Mouse (Mus musculus) hindbrain, embryonic 12.5 days (tissue): Measurements from ENCODE around the gene Mink1. TPM values are rescaled to one million over a fixed set of nuclear protein-coding genes. Genes with fewer than 3 reads are reported as not detected.
A peak's percentile ranks its signal among the peaks of the same experiment; 100 is the strongest.
"Not testable (repeated sequence)": the region's sequence is repeated elsewhere in the genome, so short reads cannot be mapped to it uniquely, and the experiment has no call there.

Source experiments
- ATAC-seq: fragments of 200-750 bp; cut with Nextera tagmentation; 2 replicates; pipeline ENCODE4 v1.8.0; 2017; ENCODE audit warnings: moderate TSS enrichment; ENCODE audit not compliant: low FRiP score
- H3K27ac ChIP-seq: fragments of 300-500 bp; sonication (generic); 2 replicates; pipeline ENCODE4 v1.5.1; 2016; ENCODE audit warnings: mild to moderate bottlenecking
- H3K27me3 ChIP-seq: fragments of 300-500 bp; sonication (generic); 2 replicates; pipeline ENCODE4 v1.6.1; 2016; ENCODE audit warnings: mild to moderate bottlenecking
- H3K36me3 ChIP-seq: fragments of 300-500 bp; sonication (generic); 2 replicates; pipeline ENCODE4 v1.6.1; 2016; ENCODE audit warnings: mild to moderate bottlenecking
- H3K4me1 ChIP-seq: fragments of 300-500 bp; sonication (generic); 2 replicates; pipeline ENCODE4 v1.6.1; 2016
- H3K4me2 ChIP-seq: fragments of 300-500 bp; sonication (generic); replicated peaks from 2 replicates; pipeline ENCODE4 v1.6.1; 2016; ENCODE audit warnings: mild to moderate bottlenecking
- H3K4me3 ChIP-seq: fragments of 300-500 bp; sonication (generic); 2 replicates; pipeline ENCODE4 v1.5.1; 2016; ENCODE audit warnings: mild to moderate bottlenecking
- H3K9ac ChIP-seq: fragments of 300-500 bp; sonication (generic); 2 replicates; pipeline ENCODE4 v1.6.1; 2016; ENCODE audit warnings: mild to moderate bottlenecking, moderate library complexity
- H3K9me3 ChIP-seq: fragments of 300-500 bp; sonication (generic); replicated peaks from 2 replicates; pipeline ENCODE4 v1.6.1; 2016; ENCODE audit warnings: mild to moderate bottlenecking
- WGBS: fragments of 180-500 bp; shearing (Covaris S2); methylation state at CpG from one replicate; pipeline ENCODE4 v1.1.7; 2016; 5-methylcytosine and 5-hydroxymethylcytosine counted together
- polyA plus RNA-seq: library from polyadenylated mRNA; unstranded; fragments of >200 nt; fragmentation: Nextera tagmentation; extraction: Ambion mirVana; gene quantifications from 2 replicates; pipeline ENCODE4 v1.2.1, GENCODE M21; 2016

Mink1 gene
- polyA plus RNA-seq, 1 experiment from 2014 or later = 19.1 TPM

GRCm38 (mm10) chr11:70526211-70526610 is 36.5 kb upstream of the Mink1 start:
- Histone ChIP-seq H3K27ac (no peak overlapping the region), H3K9ac (peak overlapping the region; percentile 79)
- 90% methylated on average over 12 of the region's 12 CpGs for WGBS

GRCm38 (mm10) chr11:70528610-70529009 is 34.1 kb upstream of the Mink1 start:
- Histone ChIP-seq H3K9me3 (no peaks in the 10 kb centered on the region), H3K4me1 (peaks cover 5% of the 10 kb centered on the region), H3K27me3 (no peaks in the 10 kb centered on the region), H3K4me3 (no peak overlapping the region), H3K9ac (no peak overlapping the region), H3K36me3 (peaks cover 29% of the 10 kb centered on the region), H3K4me2 (no peak overlapping the region), H3K27ac (no peak overlapping the region)
- no peak for ATAC-seq
- WGBS = 93% methylated on average over 7 of the region's 7 CpGs

More at GRCm38 (mm10) chr11:70526211-70526610, 36.5 kb upstream of the Mink1 start:
- Histone ChIP-seq H3K27me3 (no peaks in the 10 kb centered on the region), H3K9me3 (no peaks in the 10 kb centered on the region), H3K4me1 (peaks cover 5% of the 10 kb centered on the region), H3K36me3 (peaks cover 29% of the 10 kb centered on the region), H3K4me2 (peak overlapping the region; percentile 75), H3K4me3 (peak overlapping the region; percentile 71)
- no peak for ATAC-seq

GRCm38 (mm10) chr11:70531065-70531464 is 31.6 kb upstream of the Mink1 start:
- H3K36me3 ChIP-seq = peaks cover 29% of the 10 kb centered on the region
- H3K4me3 ChIP-seq, H3K27ac ChIP-seq, H3K9ac ChIP-seq, H3K4me2 ChIP-seq, H3K4me1 ChIP-seq, H3K27me3 ChIP-seq, ATAC-seq, H3K9me3 ChIP-seq: not testable (repeated sequence)
- 79% methylated on average over 2 of the region's 2 CpGs for WGBS

GRCm38 (mm10) chr11:70532839-70533238 is 29.8 kb upstream of the Mink1 start, which contains the start of gene Gm40193:
Gm40193 (minus strand) TSS chr11:70532939.
- Histone ChIP-seq H3K4me3 (no peak within 1 kb of the TSS), H3K36me3 (peaks cover 14% of the 10 kb centered on the region), H3K27ac (no peak within 1 kb of the TSS), H3K27me3 (no peaks in the 10 kb centered on the region), H3K4me2 (no peak within 1 kb of the TSS), H3K4me1 (no peaks in the 10 kb centered on the region), H3K9me3 (no peaks in the 10 kb centered on the region), H3K9ac (no peak within 1 kb of the TSS)
- WGBS = 84% methylated on average over 6 of the region's 6 CpGs
- ATAC-seq = no peak

- Histone ChIP-seq H3K4me3 (peak overlapping the region; percentile 56), H3K4me1 (peaks cover 9% of the 10 kb centered on the region), H3K9ac (peak overlapping the region; percentile 73), H3K36me3 (no peaks in the 10 kb centered on the region), H3K9me3 (no peaks in the 10 kb centered on the region), H3K27ac (no peak overlapping the region), H3K27me3 (peaks cover 39% of the 10 kb centered on the region), H3K4me2 (peak overlapping the region; percentile 86)
- WGBS = 24% methylated on average over 9 of the region's 9 CpGs
- no peak for ATAC-seq
Measured at GRCm38 (mm10) chr11:70539423-70539822, 23.3 kb upstream of the Mink1 start.

GRCm38 (mm10) chr11:70539877-70540587 is 22.6 kb upstream of the Mink1 start, which contains the start of gene Pld2:
Pld2 (plus strand) TSS chr11:70540064.
- no peaks in the 10 kb centered on the region for H3K9me3 ChIP-seq
- H3K36me3 ChIP-seq = no peaks in the 10 kb centered on the region
- peak within 1 kb of the TSS; percentile 73 for H3K9ac ChIP-seq
- H3K4me1 ChIP-seq = peaks cover 9% of the 10 kb centered on the region
- no peak within 1 kb of the TSS for H3K27ac ChIP-seq
- H3K27me3 ChIP-seq = peaks cover 39% of the 10 kb centered on the region
- peak within 1 kb of the TSS; percentile 86 for H3K4me2 ChIP-seq
- H3K4me3 ChIP-seq = peak within 1 kb of the TSS; percentile 56
- ATAC-seq = peak; percentile 76
- WGBS = under 1% methylated on average over 50 of the region's 65 CpGs

GRCm38 (mm10) chr11:70540928-70541327 is 21.8 kb upstream of the Mink1 start:
- H3K4me3 ChIP-seq = 0 out of 2 replicates have a peak overlapping the region, but pooled peaks have one; percentile 56
- no peak overlapping the region for H3K27ac ChIP-seq
- H3K4me2 ChIP-seq = peak overlapping the region; percentile 86; the same call in 1 of the 2 replicates
- WGBS = 90% methylated on average over 7 of the region's 7 CpGs
- H3K4me1 ChIP-seq = peaks cover 9% of the 10 kb centered on the region
- H3K36me3 ChIP-seq = no peaks in the 10 kb centered on the region
- no peaks in the 10 kb centered on the region for H3K9me3 ChIP-seq
- H3K9ac ChIP-seq = no peak overlapping the region
- no peak for ATAC-seq
- H3K27me3 ChIP-seq = peaks cover 39% of the 10 kb centered on the region

GRCm38 (mm10) chr11:70541415-70541814 is 21.3 kb upstream of the Mink1 start:
- no peak for ATAC-seq
- Histone ChIP-seq H3K27me3 (peaks cover 39% of the 10 kb centered on the region), H3K4me2 (no peak overlapping the region), H3K4me1 (peaks cover 9% of the 10 kb centered on the region), H3K9ac (no peak overlapping the region), H3K4me3 (no peak overlapping the region), H3K27ac (no peak overlapping the region), H3K36me3 (no peaks in the 10 kb centered on the region), H3K9me3 (no peaks in the 10 kb centered on the region)
- 74% methylated on average over 5 of the region's 5 CpGs for WGBS

GRCm38 (mm10) chr11:70544496-70544895 is 18.2 kb upstream of the Mink1 start:
- 71% methylated on average over 7 of the region's 7 CpGs for WGBS
- peaks cover 9% of the 10 kb centered on the region for H3K4me1 ChIP-seq

GRCm38 (mm10) chr11:70551526-70551925 is 11.2 kb upstream of the Mink1 start:
- no peak for ATAC-seq
- Histone ChIP-seq H3K36me3 (no peaks in the 10 kb centered on the region), H3K4me3 (no peak overlapping the region), H3K27me3 (peaks cover 12% of the 10 kb centered on the region), H3K9ac (no peak overlapping the region), H3K4me1 (peaks cover 7% of the 10 kb centered on the region), H3K27ac (no peak overlapping the region), H3K4me2 (no peak overlapping the region), H3K9me3 (no peaks in the 10 kb centered on the region)
- WGBS = 90% methylated on average over 8 of the region's 8 CpGs

More at GRCm38 (mm10) chr11:70544496-70544895, 18.2 kb upstream of the Mink1 start:
- Histone ChIP-seq H3K4me2 (no peak overlapping the region), H3K27ac (no peak overlapping the region), H3K36me3 (no peaks in the 10 kb centered on the region), H3K27me3 (peaks cover 31% of the 10 kb centered on the region), H3K9me3 (no peaks in the 10 kb centered on the region), H3K9ac (no peak overlapping the region), H3K4me3 (no peak overlapping the region)
- no peak for ATAC-seq

- no peak for ATAC-seq
- no peaks in the 10 kb centered on the region for H3K9me3 ChIP-seq
- H3K9ac ChIP-seq = no peak overlapping the region
- no peaks in the 10 kb centered on the region for H3K36me3 ChIP-seq
- peaks cover 12% of the 10 kb centered on the region for H3K27me3 ChIP-seq
- WGBS = 20% methylated on average over 7 of the region's 7 CpGs
- no peak overlapping the region for H3K4me2 ChIP-seq
- H3K27ac ChIP-seq = no peak overlapping the region
- H3K4me3 ChIP-seq = no peak overlapping the region
- peaks cover 7% of the 10 kb centered on the region for H3K4me1 ChIP-seq
Measured at GRCm38 (mm10) chr11:70553940-70554339, 8.7 kb upstream of the Mink1 start.

- 90% methylated on average over 9 of the region's 9 CpGs for WGBS
- no peaks in the 10 kb centered on the region for H3K36me3 ChIP-seq
- H3K4me1 ChIP-seq = peaks cover 14% of the 10 kb centered on the region
- H3K4me2 ChIP-seq = no peak overlapping the region
- H3K9ac ChIP-seq = no peak overlapping the region
- H3K4me3 ChIP-seq = no peak overlapping the region
- H3K27ac ChIP-seq = no peak overlapping the region
- no peak for ATAC-seq
- H3K9me3 ChIP-seq = no peaks in the 10 kb centered on the region
- peaks cover 11% of the 10 kb centered on the region for H3K27me3 ChIP-seq
Measured at GRCm38 (mm10) chr11:70557545-70557944, 5.1 kb upstream of the Mink1 start.

- Histone ChIP-seq H3K9ac (peak overlapping the region; percentile 91), H3K4me1 (peaks cover 37% of the 10 kb centered on the region), H3K27ac (peak overlapping the region; percentile 87), H3K4me2 (peak overlapping the region; percentile 95), H3K27me3 (no peaks in the 10 kb centered on the region), H3K9me3 (no peaks in the 10 kb centered on the region), H3K36me3 (no peaks in the 10 kb centered on the region), H3K4me3 (peak overlapping the region; percentile 84)
- no peak for ATAC-seq
- 2% methylated on average over 2 of the region's 2 CpGs for WGBS
Measured at GRCm38 (mm10) chr11:70561937-70562286, 769 bp upstream of the Mink1 start.
